Mouse (Mus musculus): ENCODE measurements around the gene Tada1. TPM values are rescaled to one million over a fixed set of nuclear protein-coding genes. Genes with fewer than 3 reads are reported as not detected.

Tada1 gene
- polyA plus RNA-seq, 1 experiment from 2014 or later, result 74.9 TPM

- H3K4me2 ChIP-seq (replicated peaks; ENCODE audit: low read depth, low read length), result peak overlapping the region; percentile 71
- ATAC-seq (ENCODE audit: low FRiP score), result peak; percentile 63
- no peaks in the 10 kb centered on the region for H3K9me3 ChIP-seq (ENCODE audit: control insufficient read depth, low read length)
- no peaks in the 10 kb centered on the region for H3K27me3 ChIP-seq (ENCODE audit: control insufficient read depth, insufficient read depth, low read length)
- H3K27ac ChIP-seq (ENCODE audit: low read depth, low read length), result peak overlapping the region; percentile 86
- H3K9ac ChIP-seq (ENCODE audit: low read depth, low read length), result peak overlapping the region; percentile 97
- WGBS, result 0% methylated on average over 37 of the region's 41 CpGs
- peak; percentile 77 for DNase-seq (ENCODE audit: low spot score)
- peaks cover 2% of the 10 kb centered on the region; the same call in 1 of the 2 replicates for H3K4me1 ChIP-seq (replicated peaks; ENCODE audit: control insufficient read depth, insufficient read depth, low read length)
- H3K36me3 ChIP-seq (ENCODE audit: control insufficient read depth, insufficient read depth, low read length), result 0 out of 2 replicates have a peak, but pooled peaks cover under 1% of the 10 kb centered on the region
- peak overlapping the region; percentile 94 for H3K4me3 ChIP-seq (ENCODE audit: low read depth, low read length)
These were observed 834 bp downstream of the Tada1 start for GRCm38 (mm10) chr1:166379630-166380231.

- H3K9ac ChIP-seq (ENCODE audit: low read depth, low read length), result no peak overlapping the region
- no peak for ATAC-seq (ENCODE audit: low FRiP score)
- no peak for DNase-seq (ENCODE audit: low spot score)
- H3K4me3 ChIP-seq (ENCODE audit: low read depth, low read length), result no peak overlapping the region
- H3K36me3 ChIP-seq (ENCODE audit: control insufficient read depth, insufficient read depth, low read length), result 0 out of 2 replicates have a peak, but pooled peaks cover 3% of the 10 kb centered on the region
- H3K27ac ChIP-seq (ENCODE audit: low read depth, low read length), result no peak overlapping the region
- no peaks in the 10 kb centered on the region for H3K9me3 ChIP-seq (ENCODE audit: control insufficient read depth, low read length)
- 90% methylated on average over 10 of the region's 10 CpGs for WGBS
- H3K27me3 ChIP-seq (ENCODE audit: control insufficient read depth, insufficient read depth, low read length), result no peaks in the 10 kb centered on the region
- H3K4me2 ChIP-seq (replicated peaks; ENCODE audit: low read depth, low read length), result no peak overlapping the region
- H3K4me1 ChIP-seq (replicated peaks; ENCODE audit: control insufficient read depth, insufficient read depth, low read length), result peaks cover 2% of the 10 kb centered on the region; the same call in 1 of the 2 replicates
These were observed 2.4 kb downstream of the Tada1 start for GRCm38 (mm10) chr1:166381336-166381735.

- H3K36me3 ChIP-seq (ENCODE audit: control insufficient read depth, insufficient read depth, low read length), result 0 out of 2 replicates have a peak, but pooled peaks cover 3% of the 10 kb centered on the region
- ATAC-seq (ENCODE audit: low FRiP score) (no peak), DNase-seq (ENCODE audit: low spot score) (no peak)
- H3K27ac ChIP-seq (ENCODE audit: low read depth, low read length), result no peak overlapping the region
- H3K4me3 ChIP-seq (ENCODE audit: low read depth, low read length), result no peak overlapping the region
- H3K4me2 ChIP-seq (replicated peaks; ENCODE audit: low read depth, low read length), result no peak overlapping the region
- H3K4me1 ChIP-seq (replicated peaks; ENCODE audit: control insufficient read depth, insufficient read depth, low read length), result peaks cover 2% of the 10 kb centered on the region; the same call in 1 of the 2 replicates
- WGBS, result 92% methylated on average over 5 of the region's 5 CpGs
- H3K27me3 ChIP-seq (ENCODE audit: control insufficient read depth, insufficient read depth, low read length), result no peaks in the 10 kb centered on the region
- H3K9ac ChIP-seq (ENCODE audit: low read depth, low read length), result no peak overlapping the region
- no peaks in the 10 kb centered on the region for H3K9me3 ChIP-seq (ENCODE audit: control insufficient read depth, low read length)
These were observed 2.9 kb downstream of the Tada1 start for GRCm38 (mm10) chr1:166381821-166382220.

- Histone ChIP-seq H3K9ac (ENCODE audit: low read depth, low read length) (no peak overlapping the region), H3K27ac (ENCODE audit: low read depth, low read length) (no peak overlapping the region), H3K36me3 (ENCODE audit: control insufficient read depth, insufficient read depth, low read length) (0 out of 2 replicates have a peak, but pooled peaks cover 3% of the 10 kb centered on the region), H3K4me3 (ENCODE audit: low read depth, low read length) (no peak overlapping the region), H3K4me1 (replicated peaks; ENCODE audit: control insufficient read depth, insufficient read depth, low read length) (peaks cover 2% of the 10 kb centered on the region; the same call in 1 of the 2 replicates), H3K27me3 (ENCODE audit: control insufficient read depth, insufficient read depth, low read length) (no peaks in the 10 kb centered on the region), H3K9me3 (ENCODE audit: control insufficient read depth, low read length) (no peaks in the 10 kb centered on the region), H3K4me2 (replicated peaks; ENCODE audit: low read depth, low read length) (no peak overlapping the region)
- ATAC-seq (ENCODE audit: low FRiP score), result no peak
- WGBS, result 89% methylated on average over 4 of the region's 4 CpGs
- DNase-seq (ENCODE audit: low spot score), result no peak
These were observed 3.7 kb downstream of the Tada1 start for GRCm38 (mm10) chr1:166382626-166383025.

- 91% methylated on average over 10 of the region's 10 CpGs for WGBS
- Histone ChIP-seq H3K27ac (ENCODE audit: low read depth, low read length) (no peak overlapping the region), H3K9ac (ENCODE audit: low read depth, low read length) (no peak overlapping the region), H3K4me2 (replicated peaks; ENCODE audit: low read depth, low read length) (no peak overlapping the region), H3K27me3 (ENCODE audit: control insufficient read depth, insufficient read depth, low read length) (no peaks in the 10 kb centered on the region), H3K36me3 (ENCODE audit: control insufficient read depth, insufficient read depth, low read length) (peaks cover 8% of the 10 kb centered on the region; the same call in 1 of the 2 replicates), H3K9me3 (ENCODE audit: control insufficient read depth, low read length) (no peaks in the 10 kb centered on the region), H3K4me3 (ENCODE audit: low read depth, low read length) (no peak overlapping the region), H3K4me1 (replicated peaks; ENCODE audit: control insufficient read depth, insufficient read depth, low read length) (peaks cover 2% of the 10 kb centered on the region; the same call in 1 of the 2 replicates)
- ATAC-seq (ENCODE audit: low FRiP score) (no peak), DNase-seq (ENCODE audit: low spot score) (no peak)
These were observed 5.7 kb downstream of the Tada1 start for GRCm38 (mm10) chr1:166384614-166385013.

GRCm38 (mm10) chr1:166385431-166385830 lies 6.5 kb downstream of the Tada1 start:
- H3K9me3 ChIP-seq (ENCODE audit: control insufficient read depth, low read length), result no peaks in the 10 kb centered on the region
- H3K27ac ChIP-seq (ENCODE audit: low read depth, low read length), result no peak overlapping the region
- DNase-seq (ENCODE audit: low spot score) (no peak), ATAC-seq (ENCODE audit: low FRiP score) (no peak)
- no peak overlapping the region for H3K4me3 ChIP-seq (ENCODE audit: low read depth, low read length)
- H3K9ac ChIP-seq (ENCODE audit: low read depth, low read length), result no peak overlapping the region
- WGBS, result 85% methylated on average over 5 of the region's 5 CpGs
- H3K27me3 ChIP-seq (ENCODE audit: control insufficient read depth, insufficient read depth, low read length), result no peaks in the 10 kb centered on the region
- H3K4me1 ChIP-seq (replicated peaks; ENCODE audit: control insufficient read depth, insufficient read depth, low read length), result peaks cover 2% of the 10 kb centered on the region; the same call in 1 of the 2 replicates
- peaks cover 11% of the 10 kb centered on the region; the same call in 1 of the 2 replicates for H3K36me3 ChIP-seq (ENCODE audit: control insufficient read depth, insufficient read depth, low read length)
- no peak overlapping the region for H3K4me2 ChIP-seq (replicated peaks; ENCODE audit: low read depth, low read length)

GRCm38 (mm10) chr1:166388511-166388910 lies 9.6 kb downstream of the Tada1 start:
- H3K36me3 ChIP-seq (ENCODE audit: control insufficient read depth, insufficient read depth, low read length), result peaks cover 18% of the 10 kb centered on the region
- H3K9ac ChIP-seq (ENCODE audit: low read depth, low read length), result no peak overlapping the region
- no peaks in the 10 kb centered on the region for H3K9me3 ChIP-seq (ENCODE audit: control insufficient read depth, low read length)
- 96% methylated on average over 11 of the region's 11 CpGs for WGBS
- H3K27ac ChIP-seq (ENCODE audit: low read depth, low read length), result no peak overlapping the region
- DNase-seq (ENCODE audit: low spot score) (no peak), ATAC-seq (ENCODE audit: low FRiP score) (no peak)
- no peaks in the 10 kb centered on the region for H3K27me3 ChIP-seq (ENCODE audit: control insufficient read depth, insufficient read depth, low read length)
- no peak overlapping the region for H3K4me2 ChIP-seq (replicated peaks; ENCODE audit: low read depth, low read length)
- H3K4me1 ChIP-seq (replicated peaks; ENCODE audit: control insufficient read depth, insufficient read depth, low read length), result no peaks in the 10 kb centered on the region
- H3K4me3 ChIP-seq (ENCODE audit: low read depth, low read length), result no peak overlapping the region

GRCm38 (mm10) chr1:166389406-166390125 lies 10.7 kb downstream of the Tada1 start:
- Histone ChIP-seq H3K4me1 (replicated peaks; ENCODE audit: control insufficient read depth, insufficient read depth, low read length) (no peaks in the 10 kb centered on the region), H3K27me3 (ENCODE audit: control insufficient read depth, insufficient read depth, low read length) (no peaks in the 10 kb centered on the region), H3K36me3 (ENCODE audit: control insufficient read depth, insufficient read depth, low read length) (peaks cover 20% of the 10 kb centered on the region), H3K4me3 (ENCODE audit: low read depth, low read length) (no peak overlapping the region), H3K9ac (ENCODE audit: low read depth, low read length) (no peak overlapping the region), H3K9me3 (ENCODE audit: control insufficient read depth, low read length) (no peaks in the 10 kb centered on the region), H3K27ac (ENCODE audit: low read depth, low read length) (no peak overlapping the region), H3K4me2 (replicated peaks; ENCODE audit: low read depth, low read length) (no peak overlapping the region)
- WGBS, result 95% methylated on average over 16 of the region's 16 CpGs
- DNase-seq (ENCODE audit: low spot score), result no peak
- ATAC-seq (ENCODE audit: low FRiP score), result no peak

All from hindbrain, embryonic 11.5 days (tissue).